Mouse (Mus musculus): ENCODE measurements around the gene Fbxl16.

DNA sequence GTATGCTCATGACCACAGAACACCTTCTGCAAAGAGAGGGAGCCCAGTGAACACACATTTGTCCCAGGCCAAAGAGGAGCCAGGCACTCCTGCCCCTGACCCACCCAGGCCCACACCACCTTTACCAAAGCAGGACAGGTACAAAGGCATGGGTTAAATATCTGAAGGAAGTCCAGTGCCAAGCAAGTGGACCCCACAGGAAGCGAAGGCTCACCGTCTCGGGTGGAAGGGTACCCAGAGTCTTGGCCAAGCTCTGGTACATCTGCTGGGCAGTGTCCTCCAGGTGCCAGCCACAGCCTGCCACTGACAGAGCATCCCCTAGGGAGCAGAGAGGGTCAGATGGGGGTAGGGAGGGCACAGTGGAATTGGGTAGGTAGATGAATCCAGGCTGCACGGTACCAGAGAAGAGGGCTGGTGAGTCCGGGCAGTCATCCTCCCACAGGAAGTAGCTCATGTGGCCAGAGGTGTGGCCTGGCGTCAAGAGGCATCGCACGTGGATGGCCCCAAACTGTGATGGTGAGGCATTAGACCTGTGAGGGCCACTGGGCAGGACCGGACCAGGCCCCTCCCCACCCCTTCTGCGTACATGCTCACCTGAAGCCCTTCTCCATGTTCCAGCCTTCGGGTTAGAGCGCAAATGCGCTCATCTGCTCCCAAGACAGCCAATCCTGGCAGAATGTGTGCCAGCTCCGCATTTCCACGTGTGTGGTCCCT lies 24.9 kb upstream of the Fbxl16 start:
- TF ChIP-seq CTCF (IDR thresholded peaks at IDR 0.05; ENCODE audit: low read depth, low read length) (no peak), POLR2A (IDR thresholded peaks at IDR 0.05; ENCODE audit: extremely low read depth, insufficient read depth, low read length) (no peak)

Data from liver, adult 2 months (tissue).